Mouse (Mus musculus): ENCODE data around the gene Eef1akmt3. TPM values are rescaled to one million over a fixed set of nuclear protein-coding genes. Genes with fewer than 3 reads are reported as not detected.
"Not testable (repeated sequence)": the region's sequence is repeated elsewhere in the genome, so short reads cannot be mapped to it uniquely, and the experiment has no call there.

Gene Eef1akmt3
- polyA plus RNA-seq, 1 experiment from 2014 or later = not detected

- Histone ChIP-seq H3K79me2 (ENCODE audit: inconsistent target) (no peaks in the 10 kb centered on the region; the same call in 1 of the 2 replicates), H3K4me3 (ENCODE audit: inconsistent target) (no peak overlapping the region), H3K36me3 (ENCODE audit: inconsistent target) (no peaks in the 10 kb centered on the region), H3K27ac (no peak overlapping the region)
- 13% methylated on average over 4 of the region's 4 CpGs for WGBS (ENCODE audit: missing documents)
Observed at GRCm38 (mm10) chr10:127076082-127076481, 34.8 kb upstream of the Eef1akmt3 start.

- no peak overlapping the region for H3K27ac ChIP-seq
- H3K36me3 ChIP-seq (ENCODE audit: inconsistent target) = no peaks in the 10 kb centered on the region
- H3K4me3 ChIP-seq (ENCODE audit: inconsistent target) = peak overlapping the region; percentile 0; the same call in 1 of the 2 replicates
- no peaks in the 10 kb centered on the region; the same call in 1 of the 2 replicates for H3K79me2 ChIP-seq (ENCODE audit: inconsistent target)
- WGBS (ENCODE audit: missing documents) = 3% methylated on average over 8 of the region's 8 CpGs
Observed at GRCm38 (mm10) chr10:127075651-127076050, 34.3 kb upstream of the Eef1akmt3 start.

- Histone ChIP-seq H3K4me3 (ENCODE audit: inconsistent target) (peak within 1 kb of the TSS; percentile 0; the same call in 1 of the 2 replicates), H3K36me3 (ENCODE audit: inconsistent target) (no peaks in the 10 kb centered on the region), H3K79me2 (ENCODE audit: inconsistent target) (peaks cover under 1% of the 10 kb centered on the region; the same call in 1 of the 2 replicates), H3K27ac (no peak within 1 kb of the TSS)
- 16% methylated on average over 9 of the region's 9 CpGs for WGBS (ENCODE audit: missing documents)
Observed at GRCm38 (mm10) chr10:127075080-127075479, 33.8 kb upstream of the Eef1akmt3 start, which contains the start of gene Agap2. Gene Agap2, plus strand, starts transcription at chr10:127075284.

GRCm38 (mm10) chr10:127073981-127074380 lies 32.7 kb upstream of the Eef1akmt3 start:
- 100% methylated on average over 1 of the region's 1 CpGs for WGBS (ENCODE audit: missing documents)
- Histone ChIP-seq H3K27ac (no peak overlapping the region), H3K4me3 (ENCODE audit: inconsistent target) (no peak overlapping the region)

GRCm38 (mm10) chr10:127072969-127073368 lies 31.7 kb upstream of the Eef1akmt3 start:
- H3K36me3 ChIP-seq (ENCODE audit: inconsistent target); H3K27ac ChIP-seq; H3K4me3 ChIP-seq (ENCODE audit: inconsistent target): not testable (repeated sequence)
- no CpG with 5 or more reads among the region's 2 CpGs for WGBS (ENCODE audit: missing documents)
- peaks cover 14% of the 10 kb centered on the region for H3K79me2 ChIP-seq (ENCODE audit: inconsistent target)

More at GRCm38 (mm10) chr10:127073981-127074380, 32.7 kb upstream of the Eef1akmt3 start:
- H3K36me3 ChIP-seq (ENCODE audit: inconsistent target) = no peaks in the 10 kb centered on the region
- H3K79me2 ChIP-seq (ENCODE audit: inconsistent target) = peaks cover 11% of the 10 kb centered on the region

- not testable (repeated sequence) for H3K4me3 ChIP-seq (ENCODE audit: inconsistent target); H3K36me3 ChIP-seq (ENCODE audit: inconsistent target); H3K27ac ChIP-seq
- peaks cover 14% of the 10 kb centered on the region for H3K79me2 ChIP-seq (ENCODE audit: inconsistent target)
- WGBS (ENCODE audit: missing documents) = 56% methylated on average over 1 of the region's 4 CpGs
Observed at GRCm38 (mm10) chr10:127072270-127072669, 31.0 kb upstream of the Eef1akmt3 start.

- Histone ChIP-seq H3K4me3 (ENCODE audit: inconsistent target) (peak overlapping the region; percentile 95), H3K79me2 (ENCODE audit: inconsistent target) (peaks cover 19% of the 10 kb centered on the region), H3K36me3 (ENCODE audit: inconsistent target) (peaks cover 19% of the 10 kb centered on the region), H3K27ac (no peak overlapping the region)
- WGBS (ENCODE audit: missing documents) = 61% methylated on average over 9 of the region's 9 CpGs
Observed at GRCm38 (mm10) chr10:127071203-127071602, 29.9 kb upstream of the Eef1akmt3 start.

GRCm38 (mm10) chr10:127070190-127071121 lies 29.1 kb upstream of the Eef1akmt3 start, which contains the start of gene Tspan31:
Gene Tspan31, minus strand, starts transcription at chr10:127070264.
- H3K79me2 ChIP-seq (ENCODE audit: inconsistent target) = peaks cover 26% of the 10 kb centered on the region
- WGBS (ENCODE audit: missing documents) = 1% methylated on average over 36 of the region's 36 CpGs
- peak within 1 kb of the TSS; percentile 82 for H3K27ac ChIP-seq
- peak within 1 kb of the TSS; percentile 95 for H3K4me3 ChIP-seq (ENCODE audit: inconsistent target)
- H3K36me3 ChIP-seq (ENCODE audit: inconsistent target) = peaks cover 27% of the 10 kb centered on the region

- peaks cover 35% of the 10 kb centered on the region for H3K79me2 ChIP-seq (ENCODE audit: inconsistent target)
- WGBS (ENCODE audit: missing documents) = 15% methylated on average over 30 of the region's 30 CpGs
- H3K27ac ChIP-seq = peak overlapping the region; percentile 82
- peak overlapping the region; percentile 95 for H3K4me3 ChIP-seq (ENCODE audit: inconsistent target)
- H3K36me3 ChIP-seq (ENCODE audit: inconsistent target) = peaks cover 34% of the 10 kb centered on the region
Observed at GRCm38 (mm10) chr10:127069281-127070189, 28.2 kb upstream of the Eef1akmt3 start.

- no peak overlapping the region for H3K4me3 ChIP-seq (ENCODE audit: inconsistent target)
- H3K36me3 ChIP-seq (ENCODE audit: inconsistent target) = peaks cover 34% of the 10 kb centered on the region
- peaks cover 46% of the 10 kb centered on the region for H3K79me2 ChIP-seq (ENCODE audit: inconsistent target)
- H3K27ac ChIP-seq = no peak overlapping the region
- 31% methylated on average over 9 of the region's 9 CpGs for WGBS (ENCODE audit: missing documents)
Observed at GRCm38 (mm10) chr10:127068360-127069038, 27.2 kb upstream of the Eef1akmt3 start.

- Histone ChIP-seq H3K79me2 (ENCODE audit: inconsistent target) (peaks cover 46% of the 10 kb centered on the region), H3K27ac (no peak overlapping the region), H3K4me3 (ENCODE audit: inconsistent target) (no peak overlapping the region), H3K36me3 (ENCODE audit: inconsistent target) (peaks cover 34% of the 10 kb centered on the region)
- WGBS (ENCODE audit: missing documents) = 92% methylated on average over 14 of the region's 14 CpGs
Observed at GRCm38 (mm10) chr10:127066519-127067018, 25.3 kb upstream of the Eef1akmt3 start.

GRCm38 (mm10) chr10:127065981-127066380 lies 24.7 kb upstream of the Eef1akmt3 start:
- H3K79me2 ChIP-seq (ENCODE audit: inconsistent target) = peaks cover 46% of the 10 kb centered on the region
- 89% methylated on average over 7 of the region's 9 CpGs for WGBS (ENCODE audit: missing documents)
- no peak overlapping the region for H3K27ac ChIP-seq

GRCm38 (mm10) chr10:127063913-127064870 lies 22.9 kb upstream of the Eef1akmt3 start:
- Histone ChIP-seq H3K79me2 (ENCODE audit: inconsistent target) (peaks cover 37% of the 10 kb centered on the region), H3K36me3 (ENCODE audit: inconsistent target) (peaks cover 34% of the 10 kb centered on the region), H3K27ac (peak overlapping the region; percentile 87), H3K4me3 (ENCODE audit: inconsistent target) (peak overlapping the region; percentile 69)
- WGBS (ENCODE audit: missing documents) = 8% methylated on average over 37 of the region's 37 CpGs

More at GRCm38 (mm10) chr10:127065981-127066380, 24.7 kb upstream of the Eef1akmt3 start:
- Histone ChIP-seq H3K36me3 (ENCODE audit: inconsistent target) (peaks cover 34% of the 10 kb centered on the region), H3K4me3 (ENCODE audit: inconsistent target) (no peak overlapping the region)

Data from macrophage (primary cell).